ENCODE assay signal across 38 mouse cellular contexts in the genomic region with DNA sequence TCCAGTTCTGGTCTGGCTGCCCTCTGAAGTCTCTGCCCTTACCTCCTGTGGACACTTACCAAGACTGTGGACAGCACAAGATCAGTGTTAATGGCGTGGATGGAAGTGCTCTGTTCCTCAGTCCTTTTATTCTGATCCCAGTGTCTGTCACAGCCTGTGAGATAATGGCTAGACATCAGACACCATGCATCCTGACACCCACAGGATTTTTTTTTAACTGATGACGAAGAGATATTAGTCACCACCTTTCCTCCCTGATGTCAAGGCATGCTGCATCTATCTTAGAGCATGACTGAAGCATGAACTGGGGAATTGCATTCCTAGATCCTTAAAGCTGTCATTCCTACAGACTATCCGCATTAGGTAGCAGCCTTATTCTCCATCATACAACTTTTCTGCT. TPM values are rescaled to one million over a fixed set of nuclear protein-coding genes. Genes with fewer than 3 reads are reported as not detected.
"Had no signal": no experiment of that assay in that cellular context is flagged by ENCODE, and none has a peak within 500 bp of the region (broad histone marks: within the 10 kb centered on the region; RNA-seq: fewer than 3 reads in every experiment).

A gene (minus strand): TSS at position 101 of the 400 bp plus-strand sequence.

- DNase-seq: cerebellum, adult 9-10 months; cerebellum, adult 9-11 months; cerebellum, postnatal 10 days; cerebellum, postnatal 14 days; cerebellum, postnatal 25 days; cerebellum, postnatal 36 days; embryo, embryonic 11 days; forebrain, postnatal 0 days; gastrocnemius, adult 2 months; gastrocnemius, postnatal 10 days; gastrocnemius, postnatal 14 days; gastrocnemius, postnatal 25 days; gastrocnemius, postnatal 36 days; heart, adult 11 months; heart, adult 18-20 months; heart, adult 2 months had no signal

- H3K9ac ChIP-seq: embryonic facial prominence, embryonic 12.5 days; embryonic facial prominence, embryonic 13.5 days; embryonic facial prominence, embryonic 15.5 days; forebrain, embryonic 12.5 days; forebrain, embryonic 13.5 days; forebrain, embryonic 15.5 days; forebrain, postnatal 0 days had no signal

- H3K9me3 ChIP-seq: embryonic facial prominence, embryonic 10.5 days; embryonic facial prominence, embryonic 12.5 days; embryonic facial prominence, embryonic 13.5 days; embryonic facial prominence, embryonic 15.5 days; forebrain, embryonic 10.5 days; forebrain, embryonic 12.5 days; forebrain, embryonic 13.5 days; forebrain, embryonic 15.5 days had no signal

- H3K4me2 ChIP-seq: embryonic facial prominence, embryonic 12.5 days; embryonic facial prominence, embryonic 13.5 days; embryonic facial prominence, embryonic 15.5 days; forebrain, embryonic 12.5 days; forebrain, embryonic 13.5 days; forebrain, embryonic 15.5 days had no signal

- H3K4me1 ChIP-seq: embryonic facial prominence, embryonic 10.5 days; embryonic facial prominence, embryonic 12.5 days; embryonic facial prominence, embryonic 13.5 days; embryonic facial prominence, embryonic 15.5 days; forebrain, embryonic 10.5 days; forebrain, embryonic 12.5 days; forebrain, embryonic 13.5 days; forebrain, embryonic 15.5 days had no signal

- H3K4me3 ChIP-seq: embryonic facial prominence, embryonic 10.5 days; embryonic facial prominence, embryonic 12.5 days; embryonic facial prominence, embryonic 13.5 days; embryonic facial prominence, embryonic 15.5 days; erythroblast, embryonic 14.5 days; forebrain, embryonic 10.5 days; forebrain, embryonic 12.5 days; forebrain, embryonic 13.5 days; forebrain, embryonic 15.5 days; gastrocnemius, adult 2 months; heart, adult 2 months had no signal

- H3K36me3 ChIP-seq: embryonic facial prominence, embryonic 10.5 days; embryonic facial prominence, embryonic 12.5 days; embryonic facial prominence, embryonic 13.5 days; embryonic facial prominence, embryonic 15.5 days; forebrain, embryonic 10.5 days; forebrain, embryonic 12.5 days; forebrain, embryonic 15.5 days had no signal

- ATAC-seq: forebrain, embryonic 13.5 days; forebrain, embryonic 14.5 days; forebrain, embryonic 15.5 days; forebrain, embryonic 16.5 days; forebrain, postnatal 0 days had no signal

- H3K27me3 ChIP-seq: embryonic facial prominence, embryonic 12.5 days; embryonic facial prominence, embryonic 13.5 days; embryonic facial prominence, embryonic 15.5 days; forebrain, embryonic 12.5 days; forebrain, embryonic 13.5 days; forebrain, embryonic 15.5 days had no signal

- H3K27ac ChIP-seq: embryonic facial prominence, embryonic 10.5 days; embryonic facial prominence, embryonic 12.5 days; embryonic facial prominence, embryonic 13.5 days; embryonic facial prominence, embryonic 15.5 days; forebrain, embryonic 10.5 days; forebrain, embryonic 12.5 days; forebrain, embryonic 13.5 days; forebrain, embryonic 15.5 days; gastrocnemius, adult 2 months; heart, adult 2 months had no signal

RNA-seq across cellular contexts. Expression of the gene that starts here (rescaled TPM):
- total RNA-seq: common myeloid progenitor, adult 5-6 weeks; forebrain, postnatal 0 days; gastrocnemius, adult 18-20 months; gastrocnemius, adult 2 months; gastrocnemius, adult 8-10 months; gastrocnemius, postnatal 10 days; gastrocnemius, postnatal 14 days; gastrocnemius, postnatal 25 days; gastrocnemius, postnatal 36 days; gastrocnemius, postnatal 4 days; granulocyte monocyte progenitor cell, adult 5-6 weeks; heart, adult 18-20 months; heart, adult 2 months; heart, adult 8-10 months had no signal
- polyA plus RNA-seq: cortical plate, adult 2 months; embryonic facial prominence, embryonic 10.5 days; embryonic facial prominence, embryonic 11.5 days; embryonic facial prominence, embryonic 12.5 days; embryonic facial prominence, embryonic 13.5 days; erythroblast, embryonic 14.5 days; forebrain, embryonic 10.5 days; forebrain, embryonic 11.5 days; forebrain, embryonic 12.5 days; forebrain, embryonic 13.5 days; forebrain, embryonic 14.5 days; forebrain, embryonic 15.5 days; forebrain, embryonic 16.5 days; forebrain, postnatal 0 days; frontal cortex, adult 2 months; gonadal fat pad, adult 2 months; heart, adult 2 months had no signal
